Mouse (Mus musculus) ovary, adult 18-20 months (tissue): ENCODE data around the gene Btc.

ENCODE experiments used
- DNase-seq: peaks from one replicate; pipeline ENCODE4 v3.0.0; 2022; ENCODE audit warnings: low spot score, mixed read lengths

Gene Btc

DNA sequence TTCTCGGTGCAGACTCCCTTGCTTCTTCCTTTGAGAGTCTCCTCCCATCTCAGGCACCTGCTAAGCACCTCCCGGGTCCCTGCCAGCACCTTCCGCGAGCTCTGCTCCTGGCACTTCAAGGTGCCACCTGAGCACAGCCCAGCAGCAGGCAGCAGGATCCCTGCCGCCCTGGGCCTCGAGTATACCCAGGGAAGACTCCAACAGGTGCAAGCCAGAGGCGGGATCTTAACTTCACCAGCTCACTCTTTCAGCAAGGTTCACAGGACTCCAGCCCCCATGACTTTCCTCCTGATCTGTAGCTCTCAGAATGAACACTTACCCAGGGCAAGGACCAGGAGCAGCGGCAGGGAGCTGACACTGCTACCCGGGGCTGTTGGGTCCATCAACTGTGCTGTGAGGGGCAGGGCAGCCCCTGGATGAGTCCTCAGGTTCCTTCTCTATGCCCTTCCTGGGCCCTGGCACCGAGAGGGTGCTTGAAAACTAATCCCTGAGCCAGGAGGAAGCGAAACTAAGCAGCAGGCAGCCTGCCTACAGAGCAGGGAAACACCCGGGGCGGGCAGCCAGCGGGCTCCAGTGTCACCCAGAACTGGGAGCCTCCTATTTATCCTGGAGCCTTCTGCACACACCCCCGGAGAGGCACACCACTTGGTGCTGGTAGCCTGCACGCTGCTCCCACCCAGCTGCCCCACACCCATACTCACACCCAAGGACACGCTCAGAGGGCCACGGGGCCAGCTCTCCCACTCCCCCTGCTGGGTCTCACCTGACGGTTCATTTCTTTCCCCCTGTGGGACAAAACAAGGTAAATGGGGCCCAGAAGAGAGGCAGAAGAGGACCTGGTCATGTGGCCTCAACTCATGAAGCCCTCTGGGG lies at the start of gene Btc:
Gene Btc (minus strand): TSS at position 656 of the 873 bp plus-strand sequence.
- peak; percentile 51 for DNase-seq

DNA sequence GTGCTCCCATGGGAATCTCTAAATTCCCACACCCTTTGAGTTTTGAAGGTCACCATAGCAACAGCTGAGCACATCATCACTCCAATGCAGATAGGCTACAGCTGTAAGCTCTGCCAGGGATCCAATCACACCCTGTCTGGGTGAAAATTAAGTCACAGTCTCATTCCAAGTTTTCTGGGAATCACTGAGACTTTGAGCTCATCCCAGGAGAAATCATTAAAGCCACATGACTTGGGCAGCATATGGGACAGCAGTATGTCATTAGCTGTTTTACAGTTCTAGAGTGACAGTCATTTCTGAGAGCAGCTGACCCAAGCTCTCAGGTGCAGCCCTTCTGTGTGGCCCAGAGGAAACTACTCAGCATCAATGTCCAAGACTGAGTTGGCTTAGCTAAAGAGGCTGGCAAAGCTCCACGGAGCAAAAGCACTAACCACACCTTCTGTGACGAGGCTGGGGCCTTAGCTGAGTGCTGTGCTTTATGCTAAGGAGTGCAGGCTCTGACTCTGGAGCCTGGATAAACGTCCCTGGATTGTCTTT lies 42.3 kb upstream of the Btc start:
- DNase-seq: no peak

DNA sequence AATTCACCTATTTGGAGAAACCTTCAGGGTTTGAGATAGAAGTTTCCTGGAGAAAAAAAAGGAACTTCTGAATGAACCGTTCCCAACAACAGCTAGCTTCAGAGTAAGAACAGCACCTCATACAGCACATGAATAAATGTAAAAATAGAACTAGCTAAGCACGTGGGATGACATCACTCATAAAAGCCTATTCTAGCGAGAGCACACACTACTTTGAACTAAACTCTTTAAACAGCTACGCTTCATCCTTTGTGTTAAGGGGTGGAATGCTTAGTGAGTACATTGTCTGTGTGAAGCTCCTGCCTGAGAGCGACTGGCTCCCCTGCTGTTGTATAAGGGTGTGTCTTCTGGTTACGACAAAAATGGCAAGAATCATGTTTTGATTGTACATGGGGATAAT lies 33.8 kb upstream of the Btc start:
- no peak for DNase-seq

DNA sequence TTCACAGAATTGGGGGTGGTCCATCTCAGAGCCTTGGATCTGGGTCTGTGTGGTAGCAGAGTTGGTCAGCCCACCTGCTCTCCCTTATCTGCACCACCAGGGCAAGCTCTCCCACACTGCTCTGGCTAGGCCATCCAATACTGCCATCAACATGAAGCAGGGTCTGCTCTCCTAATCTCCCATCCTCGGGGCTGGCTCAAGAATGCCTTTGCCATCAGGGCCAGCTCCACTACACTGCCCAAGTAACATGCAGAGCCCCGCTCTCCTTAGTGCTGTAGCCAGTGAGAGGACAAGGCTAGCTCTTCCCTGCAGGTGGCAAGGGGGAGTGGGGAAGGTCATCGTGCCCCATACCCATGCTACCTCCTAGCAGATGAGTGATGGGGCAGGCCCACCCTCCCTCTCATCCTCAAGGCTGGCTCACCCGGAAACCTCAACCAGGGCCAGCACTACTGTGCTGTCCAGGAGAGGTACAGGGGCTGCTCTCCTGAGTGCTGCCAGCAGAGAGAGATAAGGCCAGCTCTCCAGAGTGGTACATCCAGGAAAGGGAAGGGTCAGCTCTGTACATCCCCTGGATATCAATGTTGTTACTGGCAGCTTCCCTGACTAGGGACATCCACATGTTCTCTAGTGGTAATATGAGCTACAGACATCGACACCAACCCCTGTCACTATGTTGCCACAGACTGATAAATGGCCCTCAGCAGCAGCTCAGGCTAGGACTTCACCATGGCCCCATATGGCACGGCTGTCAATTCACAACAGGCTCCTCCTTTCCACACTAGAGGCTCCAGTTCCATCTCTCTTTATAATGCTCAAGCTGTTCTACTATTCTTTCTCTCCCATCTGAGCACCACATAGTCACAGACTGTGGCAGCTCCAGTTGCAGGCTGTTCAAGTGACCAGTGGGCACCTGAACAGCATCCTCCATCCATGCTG lies 32.2 kb upstream of the Btc start:
- no peak for DNase-seq

DNA sequence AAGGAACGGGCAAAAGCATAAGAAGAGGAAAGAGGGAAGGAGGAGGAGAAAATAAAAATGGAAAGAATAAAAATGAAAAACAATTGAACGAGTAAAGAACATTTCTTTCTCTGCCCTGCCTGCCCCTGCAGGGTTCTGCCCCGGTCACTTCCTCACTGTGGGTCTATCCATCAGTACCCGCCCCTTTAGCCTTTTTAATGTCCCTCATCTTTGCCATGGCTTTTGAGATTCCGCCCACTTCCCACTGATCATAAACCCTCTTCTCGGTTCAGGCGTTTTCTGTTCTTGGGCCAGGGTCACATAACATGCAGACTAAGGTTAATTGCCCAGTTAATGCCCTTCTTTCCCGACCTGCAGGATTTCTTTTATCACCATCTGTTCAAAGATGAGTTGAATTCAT lies 25.8 kb upstream of the Btc start:
- DNase-seq: no peak

DNA sequence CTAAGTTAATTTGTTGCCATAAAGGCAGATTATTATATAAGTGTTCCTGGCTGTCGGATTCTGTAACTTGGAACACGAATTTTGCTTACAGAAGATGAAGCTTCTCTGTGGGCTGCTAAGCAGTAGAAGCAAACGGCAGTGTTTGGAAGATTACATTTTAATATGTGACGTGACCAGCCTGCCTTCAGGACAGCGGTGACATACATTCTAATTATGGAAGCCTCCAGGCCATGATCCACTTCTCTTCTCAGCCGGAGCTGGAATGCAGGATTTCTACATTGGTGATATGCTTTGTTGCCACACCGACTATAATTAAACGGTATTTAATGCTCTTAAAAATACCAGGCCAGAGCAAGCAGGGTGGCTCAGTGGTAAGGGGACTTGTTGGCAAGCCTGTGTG lies 11.0 kb upstream of the Btc start:
- DNase-seq: no peak

DNA sequence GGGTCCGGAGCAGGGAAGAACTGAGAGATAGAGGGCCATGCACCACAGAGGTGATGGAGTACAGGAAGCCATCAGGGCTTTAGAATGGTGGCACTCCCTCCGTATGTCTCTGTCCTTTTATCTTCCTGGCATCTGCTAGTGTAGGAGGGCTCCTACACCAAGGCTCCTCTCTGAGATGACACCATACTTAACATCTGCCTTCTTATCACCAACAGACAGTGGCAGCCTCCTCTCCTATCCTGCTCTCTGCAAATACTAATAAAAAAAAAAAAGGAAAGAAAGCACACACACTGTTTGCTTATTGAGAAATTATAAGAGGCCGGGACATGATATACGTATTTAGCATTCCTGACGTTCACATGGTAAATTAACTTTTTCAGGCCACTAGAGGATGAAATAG lies 1.5 kb upstream of the Btc start:
- DNase-seq: no peak

DNA sequence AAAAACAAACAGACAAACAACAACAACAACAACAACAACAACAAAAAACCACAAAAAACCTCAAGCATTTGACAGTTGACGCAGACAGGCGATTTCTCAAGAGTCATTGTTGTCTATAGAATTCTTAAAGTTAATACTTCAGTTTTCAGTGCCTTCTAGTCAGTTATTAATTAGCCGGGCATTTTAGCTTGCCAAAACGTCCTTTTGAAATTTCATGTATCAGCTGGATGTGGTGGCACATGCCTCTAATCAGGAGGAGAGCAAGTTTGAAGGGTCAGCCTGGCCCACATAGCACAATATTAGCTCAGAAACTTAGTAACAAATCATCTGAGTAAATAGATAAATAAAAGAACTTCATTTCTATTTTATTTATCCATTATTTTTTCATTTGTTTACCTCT lies 487 bp upstream of the Btc start:
- no peak for DNase-seq

DNA sequence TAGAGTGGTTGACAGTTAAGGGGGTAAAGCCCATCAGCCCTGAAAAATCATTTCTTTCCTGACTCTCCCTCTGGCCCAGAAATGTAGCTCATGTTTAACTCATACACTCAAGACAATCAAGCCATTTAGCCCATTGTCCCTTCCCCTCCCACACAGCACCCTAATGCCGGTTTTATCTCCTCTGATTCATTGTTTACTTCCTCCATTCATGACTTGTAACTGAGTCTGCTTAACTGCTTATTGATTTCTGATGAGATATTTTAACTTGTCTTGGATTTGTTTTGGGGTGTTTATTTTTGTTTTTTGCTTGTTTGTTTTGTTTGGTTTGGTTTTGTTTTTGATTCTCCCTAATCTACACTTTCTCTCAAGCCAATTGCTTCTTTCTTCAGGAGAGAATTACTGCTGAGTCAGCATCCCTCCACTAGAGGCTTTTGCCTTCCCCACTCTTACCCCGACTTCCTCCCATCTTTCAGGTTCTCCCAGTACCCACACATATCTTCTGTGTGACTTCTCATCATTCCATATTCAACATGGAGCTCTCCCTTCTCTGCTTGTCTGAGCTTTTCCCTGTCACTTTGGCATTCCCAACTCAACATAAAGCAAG lies 2.2 kb downstream of the Btc start:
- no peak for DNase-seq

DNA sequence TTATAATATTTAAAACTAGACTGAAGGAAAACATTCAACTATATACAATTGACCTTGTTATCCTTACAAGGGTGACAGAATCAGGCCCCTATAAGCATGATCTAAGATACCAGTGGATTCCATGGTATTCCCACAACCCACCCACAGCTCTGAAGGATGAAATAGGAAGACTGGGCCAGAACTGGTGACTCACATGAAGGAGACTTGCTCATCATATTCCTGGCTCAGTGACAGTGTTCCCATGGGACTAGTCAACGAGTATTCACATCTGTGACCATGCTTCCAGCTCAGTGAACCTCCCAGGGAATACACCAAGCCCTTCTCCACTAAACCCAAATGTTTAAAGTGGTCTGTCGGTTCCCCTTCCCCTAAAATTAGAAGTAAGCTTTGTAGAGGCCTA lies 27.3 kb downstream of the Btc start:
- no peak for DNase-seq

DNA sequence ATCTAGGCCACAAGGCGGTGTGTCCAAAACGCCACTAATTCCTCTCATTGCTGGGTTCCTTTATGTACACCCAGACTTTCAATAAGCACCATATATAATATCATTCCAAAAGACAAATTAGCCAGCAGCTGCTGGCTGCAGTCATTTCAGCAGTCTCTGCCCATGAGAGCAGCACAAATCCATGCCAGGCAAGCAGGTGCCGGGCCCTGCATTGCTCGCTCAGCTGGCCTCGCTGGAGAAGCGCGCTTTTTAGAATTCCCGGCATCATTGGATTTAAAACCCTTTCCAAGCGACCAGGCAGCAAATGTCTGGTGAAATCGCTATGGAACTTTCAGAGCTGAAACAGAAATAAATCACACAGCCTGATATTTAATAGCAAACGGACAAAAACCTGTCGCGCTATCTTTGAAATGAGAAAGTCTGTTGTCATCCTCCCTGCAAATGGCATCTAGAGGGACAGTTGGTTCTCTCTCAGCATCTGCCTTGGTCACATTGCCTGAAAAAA lies 34.7 kb downstream of the Btc start:
- no peak for DNase-seq

DNA sequence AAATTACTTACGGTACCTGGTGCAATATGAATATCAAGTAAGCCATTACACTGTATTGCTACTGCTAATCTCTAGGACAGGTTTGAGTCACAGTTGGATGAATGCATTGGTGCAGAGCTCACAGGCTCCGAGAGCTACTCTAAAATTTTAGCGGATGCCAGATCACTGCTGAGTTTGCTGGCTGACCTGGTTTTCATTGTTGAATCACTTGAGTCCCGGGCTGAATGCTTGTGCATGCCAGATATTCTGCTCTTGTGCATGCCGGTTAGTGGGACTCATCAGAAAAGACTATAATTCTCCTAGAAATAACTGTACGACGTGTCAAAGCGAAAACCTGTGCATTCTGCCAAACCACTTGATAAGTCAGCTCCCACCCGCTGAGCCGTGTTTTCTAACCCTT lies 35.9 kb downstream of the Btc start:
- DNase-seq: no peak

DNA sequence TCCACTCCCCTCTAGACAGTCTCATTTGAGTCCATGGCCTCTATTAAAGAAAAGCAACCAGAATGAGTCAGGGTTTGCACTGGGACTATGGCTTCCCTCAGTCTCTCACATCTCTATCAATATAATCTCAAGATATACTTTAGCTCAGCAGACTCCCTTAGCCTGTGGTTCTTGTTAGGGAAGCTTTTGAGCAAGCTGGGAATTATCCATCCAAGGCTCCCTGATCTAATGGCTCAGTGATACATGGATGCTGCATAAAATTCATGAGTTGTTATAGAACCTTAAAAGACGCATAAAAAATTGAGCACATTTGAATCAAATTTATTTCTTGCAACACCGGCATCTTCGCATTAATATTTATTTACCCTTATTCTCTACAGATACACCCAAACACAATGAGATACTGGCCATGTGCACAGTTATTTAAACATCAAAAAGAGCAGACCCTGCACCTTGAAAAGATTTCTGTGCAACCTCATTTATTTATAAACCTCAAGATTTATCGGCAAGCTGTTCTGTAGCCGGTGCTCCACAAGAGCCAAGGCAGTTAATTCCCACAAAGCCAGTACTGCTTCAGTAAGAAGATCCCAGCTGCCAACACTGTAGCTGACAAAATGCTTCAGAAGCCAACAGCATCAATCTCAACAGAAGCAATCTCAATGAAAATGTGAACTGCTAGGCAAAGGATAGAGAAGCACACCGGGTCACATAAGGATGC lies 39.4 kb downstream of the Btc start:
- DNase-seq: no peak

DNA sequence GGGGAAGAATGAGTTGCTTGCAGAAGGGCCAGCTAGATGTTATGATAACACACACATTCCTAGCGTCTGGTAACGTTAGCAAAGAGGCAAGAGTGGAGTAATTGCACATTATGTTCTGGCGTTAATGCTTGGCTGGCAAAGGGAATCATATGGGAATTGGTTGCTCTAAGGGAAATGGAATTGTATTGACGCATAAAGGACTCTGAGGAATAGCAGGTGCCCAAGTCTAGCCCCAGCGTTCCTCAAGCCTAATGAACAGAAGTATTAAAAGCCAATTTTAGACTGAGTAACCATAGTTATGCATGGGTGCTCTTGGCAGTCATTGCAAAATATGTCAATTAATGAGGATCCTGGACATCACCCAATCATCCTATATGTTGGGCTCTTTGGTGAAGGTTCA lies 50.1 kb downstream of the Btc start:
- no peak for DNase-seq

DNA sequence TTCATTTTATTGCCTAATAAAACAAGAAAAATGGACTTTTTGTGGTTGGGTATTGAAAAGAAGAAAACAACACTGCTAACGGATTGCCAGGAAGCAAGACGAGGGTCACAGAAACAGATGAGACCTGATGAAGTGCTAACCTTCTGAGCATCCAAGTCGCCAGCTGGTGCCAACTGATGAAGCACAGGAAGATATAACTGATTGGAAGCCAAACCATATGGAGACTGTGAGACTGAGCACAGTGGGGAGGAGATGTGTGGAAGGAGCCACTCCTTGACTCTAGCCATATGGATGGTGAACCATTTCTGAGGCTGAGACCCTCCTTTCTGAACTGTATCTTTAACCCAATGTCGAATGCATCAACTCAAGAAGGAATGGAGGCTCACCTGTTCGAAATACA lies 57.1 kb downstream of the Btc start:
- DNase-seq: no peak

DNA sequence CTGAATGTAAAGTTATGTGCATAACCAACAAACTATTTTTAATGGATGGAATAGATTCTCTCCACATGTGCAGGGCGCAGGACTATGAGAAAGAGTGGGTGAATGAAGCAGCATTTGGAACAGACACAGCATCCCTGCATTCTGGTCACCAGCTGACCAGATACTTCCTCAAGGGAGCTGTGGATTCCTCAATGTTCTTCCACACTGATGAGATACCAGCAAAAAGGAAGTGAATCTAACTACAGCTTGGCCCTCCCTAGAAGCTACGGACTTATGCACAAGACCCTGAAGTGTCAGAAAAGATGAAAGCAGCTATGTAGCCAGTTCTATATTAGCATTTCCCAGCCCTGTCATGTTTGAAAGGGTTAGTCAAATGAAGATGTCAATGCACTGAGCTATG lies 57.7 kb downstream of the Btc start:
- no peak for DNase-seq

DNA sequence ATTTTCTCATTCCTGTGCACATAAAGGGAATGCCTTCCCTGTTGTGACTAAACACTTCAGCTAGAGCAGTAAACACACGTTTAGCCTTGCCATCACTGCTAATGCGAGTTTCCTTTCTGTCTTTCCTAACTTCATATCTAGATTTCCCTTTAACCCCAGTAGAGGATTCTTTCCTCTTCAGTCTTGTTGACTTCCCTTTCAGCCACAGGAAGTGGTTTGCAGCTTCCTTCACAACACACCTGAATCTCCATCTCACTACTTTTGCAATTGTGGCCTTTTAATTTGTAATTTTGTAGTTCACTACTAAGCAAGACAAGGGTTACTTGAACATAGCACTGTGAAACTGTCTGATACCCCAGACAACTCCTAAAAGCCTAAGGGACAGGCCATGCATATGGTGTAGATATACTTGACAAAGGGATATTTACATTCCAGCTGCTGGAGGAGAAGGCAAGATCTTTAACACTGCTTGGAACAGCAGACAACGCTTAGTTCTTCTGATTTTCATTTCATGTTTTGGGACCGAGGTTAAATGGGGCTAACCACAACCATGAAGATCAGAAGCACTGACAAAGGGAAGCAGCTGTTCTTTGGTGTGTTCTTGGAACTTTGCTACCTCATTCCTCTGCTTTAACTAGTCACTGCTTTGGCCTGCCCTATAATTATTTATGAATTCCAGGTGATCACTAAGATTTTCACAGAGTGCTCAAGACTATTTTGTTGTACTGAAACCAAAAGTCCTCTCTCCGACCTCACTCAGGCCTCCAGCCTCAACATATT lies 60.6 kb downstream of the Btc start:
- no peak for DNase-seq

DNA sequence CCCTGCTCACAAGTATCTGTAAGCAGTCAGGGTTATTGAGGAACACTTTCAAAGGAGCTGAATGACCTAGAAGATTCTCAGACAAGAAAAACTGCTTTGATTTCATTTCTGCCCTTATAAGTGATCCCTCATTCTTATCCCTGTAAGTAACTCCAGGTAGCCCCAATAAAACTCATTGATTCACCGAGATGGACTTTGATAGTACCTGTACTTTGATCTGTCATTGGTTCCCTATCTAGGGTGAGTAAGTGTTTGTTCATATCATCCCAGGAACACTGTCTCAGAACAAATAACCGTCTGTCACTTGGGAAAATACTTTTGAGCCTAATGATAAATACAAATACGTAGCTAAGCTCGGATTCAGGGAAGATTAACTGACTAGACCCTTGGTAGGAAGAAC lies 68.6 kb downstream of the Btc start:
- no peak for DNase-seq

DNA sequence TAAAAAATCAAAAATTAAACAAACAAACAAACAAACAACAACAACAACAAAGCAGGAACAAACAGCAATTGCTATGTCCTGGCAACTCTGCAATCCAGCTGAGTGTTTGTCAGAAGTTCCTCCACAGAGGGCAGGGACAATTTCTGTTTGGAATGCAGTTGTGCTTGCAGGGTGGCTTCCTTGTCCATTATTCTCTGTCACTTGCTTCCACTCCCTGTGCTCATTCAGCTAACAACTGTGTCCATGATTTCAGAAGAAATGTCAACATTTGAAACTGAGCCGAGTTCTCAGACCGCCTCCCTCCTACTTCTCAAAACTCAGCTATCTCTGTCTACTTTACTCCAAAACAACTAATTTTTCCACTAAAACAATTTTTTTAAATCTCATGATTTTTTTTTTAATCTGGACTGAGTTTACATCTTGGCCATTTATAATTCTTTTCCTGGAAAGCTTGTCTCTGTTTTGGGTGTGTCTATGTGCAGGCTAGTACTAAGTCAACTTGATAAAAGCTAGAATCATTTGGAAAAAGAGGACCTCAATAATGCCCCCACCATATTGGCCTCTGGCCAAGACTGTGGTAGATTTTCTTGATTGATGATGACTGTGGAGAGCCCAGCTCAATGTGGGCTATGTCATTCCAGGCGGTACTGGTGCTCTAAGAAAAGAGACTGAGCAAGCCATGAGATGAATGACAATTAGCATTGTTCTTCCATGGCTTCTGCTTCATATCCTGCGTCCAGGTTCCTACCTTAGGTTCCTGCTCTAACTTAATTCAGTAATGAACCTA lies 70.5 kb downstream of the Btc start:
- no peak for DNase-seq

DNA sequence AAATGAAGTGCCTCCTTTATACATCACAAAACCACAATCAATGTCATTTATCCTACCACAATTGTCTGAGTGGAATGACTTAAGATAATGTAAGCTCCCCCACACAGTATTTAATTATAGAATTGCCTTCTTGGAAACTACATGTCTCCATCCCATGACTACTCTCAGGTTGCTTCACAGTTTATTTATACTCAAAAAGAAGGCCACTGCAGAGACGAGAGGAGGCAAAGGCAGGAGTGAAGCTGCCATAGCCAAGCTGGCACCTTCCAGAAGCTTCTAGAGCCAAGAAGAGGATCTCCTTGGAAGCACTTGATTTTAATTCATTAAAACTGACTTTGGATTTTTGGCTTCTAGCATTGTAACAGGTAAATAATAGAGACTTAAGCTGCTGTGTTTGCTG lies 81.0 kb downstream of the Btc start:
- no peak for DNase-seq
